Mouse (Mus musculus) testis, adult 2 months (tissue): ENCODE measurements around the gene Cyld.

Experiments
- CTCF ChIP-seq: fragments of 200-500 bp; IDR thresholded peaks from 2 replicates; pipeline ENCODE4 v1.5.1; 2012; ENCODE audit warnings: low read depth, mild to moderate bottlenecking, inconsistent platforms, low read length, moderate library complexity; ENCODE audit not compliant: control insufficient read depth, insufficient read depth, insufficient replicate concordance
- POLR2A ChIP-seq: fragments of 200-500 bp; IDR thresholded peaks from 2 replicates; pipeline ENCODE4 v1.6.1; 2012; ENCODE audit warnings: low read depth, mild to moderate bottlenecking, inconsistent platforms, low read length, moderate library complexity; ENCODE audit not compliant: control insufficient read depth

GRCm38 (mm10) chr8:88686906-88687235 is 10.0 kb upstream of the Cyld start:
- TF ChIP-seq CTCF: no peak
- TF ChIP-seq POLR2A: no peak
